Mouse (Mus musculus): ENCODE data around the gene Rgn. TPM values are rescaled to one million over a fixed set of nuclear protein-coding genes. Genes with fewer than 3 reads are reported as not detected.

Rgn gene
- 85.5 and 100.0 TPM in 2 replicates for polyA plus RNA-seq (2012; rRNA removed)

GRCm38 (mm10) chrX:20549532-20549931 lies at the start of gene Rgn:
Gene Rgn (plus strand): TSS chrX:20549787.

Other genes with a start within 250 kb of the Rgn start
- gene Rp2, start 185.3 kb upstream of the Rgn start, polyA plus RNA-seq (2012; rRNA removed): 5.1 and 6.4 TPM in 2 replicates
- gene Jade3, start 124.1 kb upstream of the Rgn start, polyA plus RNA-seq (2012; rRNA removed): 3.1 and 3.8 TPM in 2 replicates
- 24.0 and 26.6 TPM in 2 replicates for gene Rbm10, start 67.7 kb downstream of the Rgn start, polyA plus RNA-seq (2012; rRNA removed)
- 91.7 and 98.5 TPM in 2 replicates for gene Ndufb11, start 67.8 kb downstream of the Rgn start, polyA plus RNA-seq (2012; rRNA removed)
- gene Uba1, start 108.5 kb downstream of the Rgn start, polyA plus RNA-seq (2012; rRNA removed): 75.9 and 89.4 TPM in 2 replicates
- gene Cdk16, start 138.2 kb downstream of the Rgn start, polyA plus RNA-seq (2012; rRNA removed): 41.7 and 47.0 TPM in 2 replicates
- 6.5 and 6.6 TPM in 2 replicates for gene Usp11, start 154.1 kb downstream of the Rgn start, polyA plus RNA-seq (2012; rRNA removed)
- 36.1 and 38.7 TPM in 2 replicates for gene Araf, start 248.0 kb downstream of the Rgn start, polyA plus RNA-seq (2012; rRNA removed)